Mouse (Mus musculus): Measurements from ENCODE around the gene Ank3.
A peak's percentile ranks its signal among the peaks of the same experiment; 100 is the strongest.

Ank3 gene

GRCm38 (mm10) chr10:69542439-69542838, 143.9 kb downstream of the Ank3 start:
- no peak for DNase-seq

GRCm38 (mm10) chr10:69543876-69544620, 145.5 kb downstream of the Ank3 start:
- no peak for DNase-seq

GRCm38 (mm10) chr10:69544653-69545052, 146.1 kb downstream of the Ank3 start:
- no peak for DNase-seq

GRCm38 (mm10) chr10:69545936-69546335, 147.4 kb downstream of the Ank3 start:
- DNase-seq, result no peak

- DNase-seq, result no peak
Observed at GRCm38 (mm10) chr10:69546643-69547042, 148.1 kb downstream of the Ank3 start.

GRCm38 (mm10) chr10:69548771-69549170, 150.2 kb downstream of the Ank3 start:
- no peak for DNase-seq

- no peak for DNase-seq
Observed at GRCm38 (mm10) chr10:69549221-69549620, 150.6 kb downstream of the Ank3 start.

GRCm38 (mm10) chr10:69550824-69551223, 152.3 kb downstream of the Ank3 start:
- DNase-seq, result no peak

- DNase-seq, result no peak
Observed at GRCm38 (mm10) chr10:69553091-69553490, 154.5 kb downstream of the Ank3 start.

- DNase-seq, result no peak
Observed at GRCm38 (mm10) chr10:69555592-69555991, 157.0 kb downstream of the Ank3 start.

- DNase-seq, result peak; percentile 53
Observed at GRCm38 (mm10) chr10:69556278-69556677, 157.7 kb downstream of the Ank3 start.

- no peak for DNase-seq
Observed at GRCm38 (mm10) chr10:69560237-69560636, 161.7 kb downstream of the Ank3 start.

- DNase-seq, result no peak
Observed at GRCm38 (mm10) chr10:69562931-69563330, 164.4 kb downstream of the Ank3 start.

- DNase-seq, result no peak
Observed at GRCm38 (mm10) chr10:69565052-69565451, 166.5 kb downstream of the Ank3 start.

- no peak for DNase-seq
Observed at GRCm38 (mm10) chr10:69568976-69569375, 170.4 kb downstream of the Ank3 start.

GRCm38 (mm10) chr10:69569740-69570139, 171.2 kb downstream of the Ank3 start:
- no peak for DNase-seq

- peak; percentile 35 for DNase-seq
Observed at GRCm38 (mm10) chr10:69570466-69571288, 172.1 kb downstream of the Ank3 start.

- peak; percentile 46 for DNase-seq
Observed at GRCm38 (mm10) chr10:69571422-69571821, 172.8 kb downstream of the Ank3 start.

- peak; percentile 43 for DNase-seq
Observed at GRCm38 (mm10) chr10:69571972-69572371, 173.4 kb downstream of the Ank3 start.

- DNase-seq, result no peak
Observed at GRCm38 (mm10) chr10:69573054-69573453, 174.5 kb downstream of the Ank3 start.

GRCm38 (mm10) chr10:69573746-69574145, 175.2 kb downstream of the Ank3 start:
- no peak for DNase-seq

- peak; percentile 50 for DNase-seq
Observed at GRCm38 (mm10) chr10:69574190-69574663, 175.7 kb downstream of the Ank3 start.

GRCm38 (mm10) chr10:69574894-69575293, 176.3 kb downstream of the Ank3 start:
- no peak for DNase-seq

GRCm38 (mm10) chr10:69575451-69575850, 176.9 kb downstream of the Ank3 start:
- DNase-seq, result no peak
